Mouse (Mus musculus) liver, postnatal 0 days (tissue): ENCODE measurements at regions not wholly inside any gene's neighbourhood (a gene's known extent, or its start where the extent isn't known, plus 50 kb on each side); places are given as distances from the start of the nearest gene placed in this dataset.

ENCODE experiments used
- CTCF ChIP-seq: sonication (generic); IDR thresholded peaks from 2 replicates; pipeline ENCODE4 v1.5.1; 2016; ENCODE audit warnings: antibody characterized with exemption, low read depth
- EP300 ChIP-seq: IDR thresholded peaks from 2 replicates; pipeline ENCODE4 v1.6.1; 2016; ENCODE audit warnings: antibody characterized with exemption, low read depth, mild to moderate bottlenecking

DNA sequence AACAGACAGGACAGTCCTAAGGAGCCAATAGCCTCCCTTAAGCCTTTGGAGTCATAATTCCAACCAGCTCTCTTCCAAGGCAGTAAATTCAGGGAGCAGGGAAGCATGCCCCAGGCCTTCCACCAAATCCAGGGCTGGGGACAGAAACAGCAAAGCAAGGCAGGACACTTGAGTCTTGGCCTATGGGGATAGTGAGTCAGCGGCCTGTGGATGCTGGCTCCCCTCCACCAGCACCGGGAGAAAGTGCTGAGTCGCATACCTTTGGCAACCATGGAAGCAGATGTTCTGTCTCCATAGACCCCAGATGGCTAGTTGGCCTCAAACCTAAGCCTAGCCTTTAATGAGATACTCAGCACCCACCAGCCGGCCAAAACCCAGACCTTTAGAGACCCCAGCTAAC, 133.8 kb upstream of the Six2 start:
- no peak for TF ChIP-seq CTCF
- no peak for TF ChIP-seq EP300
